ENCODE assay signal across 9 mouse cellular contexts in the genomic region with DNA sequence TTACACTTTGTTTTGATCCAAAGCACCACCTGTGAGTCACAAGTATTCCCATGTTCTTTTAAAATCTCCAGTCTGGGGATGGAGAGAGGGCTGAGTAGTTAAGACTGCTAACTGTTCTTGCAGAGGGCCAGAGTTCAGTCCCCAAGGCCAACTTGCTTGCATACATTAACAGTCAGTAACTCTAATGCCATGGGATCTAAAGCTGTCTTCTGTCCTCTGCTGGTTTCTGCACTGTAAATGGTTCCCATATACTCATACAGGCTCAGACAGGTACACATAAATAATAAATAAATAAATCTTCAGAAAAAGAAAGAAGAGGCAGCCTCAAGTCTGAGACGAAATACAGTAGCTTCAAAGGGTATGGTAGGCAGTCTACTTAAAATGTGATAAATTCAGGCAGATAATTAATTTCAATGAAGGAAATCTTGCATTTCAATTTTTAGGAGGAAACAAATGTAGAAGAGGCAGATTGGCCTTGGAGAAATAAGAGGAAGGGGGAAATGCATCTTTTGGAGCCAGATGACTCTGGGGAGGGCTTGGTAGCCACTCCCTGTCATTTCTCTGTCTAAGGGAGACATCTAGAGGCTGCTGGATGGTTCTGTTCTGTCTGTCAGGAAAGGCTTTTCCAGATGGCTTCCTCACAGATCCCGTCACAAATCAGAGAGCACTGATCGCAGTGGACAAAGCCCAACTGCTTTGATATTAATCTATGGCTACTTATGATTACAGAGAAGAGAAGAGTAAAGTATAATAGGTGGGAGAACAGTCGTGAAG. TPM values are rescaled to one million over a fixed set of nuclear protein-coding genes. Genes with fewer than 3 reads are reported as not detected.
DNase-seq lines count a peak whose midpoint lies in the region; ATAC-seq and TF ChIP-seq lines count a peak whose summit lies in the region.
"Had no signal": no experiment of that assay in that cellular context is flagged by ENCODE, and none has a peak within 500 bp of the region (broad histone marks: within the 10 kb centered on the region; RNA-seq: fewer than 3 reads in every experiment).

No protein-coding gene starts in this region.

- H3K27me3 ChIP-seq in embryonic facial prominence, embryonic 11.5 days (ENCODE audit: control insufficient read depth, insufficient read depth, low read length): no peaks in the 10 kb centered on the region
- H3K27me3 ChIP-seq in embryonic facial prominence, embryonic 10.5 days (replicated peaks; ENCODE audit: low read depth, poor library complexity, severe bottlenecking): no peaks in the 10 kb centered on the region
- H3K27me3 ChIP-seq in liver, adult 2 months (ENCODE audit: control insufficient read depth, insufficient read depth, low read length): no peaks in the 10 kb centered on the region; the same call in 1 of the 2 replicates
- H3K27me3 ChIP-seq in liver, embryonic 12.5 days (replicated peaks): no peaks in the 10 kb centered on the region
- H3K27me3 ChIP-seq: midbrain, embryonic 12.5 days had no signal

- 45% methylated on average over 4 of the region's 4 CpGs for WGBS in embryonic facial prominence, embryonic 11.5 days
- WGBS in embryonic facial prominence, embryonic 10.5 days: 49% methylated on average over 4 of the region's 4 CpGs
- WGBS in liver, adult 2 months: 54% methylated on average over 4 of the region's 4 CpGs
- WGBS in liver, embryonic 12.5 days (ENCODE audit: insufficient replicate concordance): 45% methylated on average over 4 of the region's 4 CpGs

- H3K4me1 ChIP-seq in embryonic facial prominence, embryonic 11.5 days (ENCODE audit: control insufficient read depth, insufficient read depth, low read length): no peaks in the 10 kb centered on the region; the same call in 1 of the 2 replicates
- H3K4me1 ChIP-seq in embryonic facial prominence, embryonic 10.5 days: peaks cover 4% of the 10 kb centered on the region
- no peaks in the 10 kb centered on the region; the same call in 1 of the 2 replicates for H3K4me1 ChIP-seq in liver, adult 2 months (ENCODE audit: control insufficient read depth, insufficient read depth, low read length)
- peaks cover 6% of the 10 kb centered on the region for H3K4me1 ChIP-seq in liver, embryonic 12.5 days
- H3K4me1 ChIP-seq: midbrain, embryonic 12.5 days had no signal

- H3K9me3 ChIP-seq in embryonic facial prominence, embryonic 11.5 days (replicated peaks; ENCODE audit: control insufficient read depth, low read length): no peaks in the 10 kb centered on the region
- H3K9me3 ChIP-seq in embryonic facial prominence, embryonic 10.5 days: no peaks in the 10 kb centered on the region
- no peaks in the 10 kb centered on the region for H3K9me3 ChIP-seq in liver, embryonic 12.5 days (replicated peaks)
- H3K9me3 ChIP-seq: midbrain, embryonic 12.5 days had no signal

- H3K27ac ChIP-seq in embryonic facial prominence, embryonic 11.5 days (replicated peaks; ENCODE audit: low read depth, low read length): no peak overlapping the region
- H3K27ac ChIP-seq in embryonic facial prominence, embryonic 10.5 days (replicated peaks): no peak overlapping the region
- H3K27ac ChIP-seq in liver, adult 2 months (replicated peaks; ENCODE audit: insufficient read depth, low read depth, low read length): no peak overlapping the region
- H3K27ac ChIP-seq in liver, embryonic 12.5 days: no peak overlapping the region
- H3K27ac ChIP-seq: midbrain, embryonic 12.5 days had no signal

- no peak overlapping the region for H3K9ac ChIP-seq in embryonic facial prominence, embryonic 11.5 days (replicated peaks; ENCODE audit: low read length)
- no peak overlapping the region for H3K9ac ChIP-seq in liver, adult 2 months (ENCODE audit: low read depth, low read length)
- H3K9ac ChIP-seq in liver, embryonic 12.5 days: no peak overlapping the region
- H3K9ac ChIP-seq: midbrain, embryonic 12.5 days had no signal

- H3K4me3 ChIP-seq in embryonic facial prominence, embryonic 11.5 days (ENCODE audit: low read depth, low read length): no peak overlapping the region
- no peak overlapping the region for H3K4me3 ChIP-seq in embryonic facial prominence, embryonic 10.5 days
- no peak overlapping the region for H3K4me3 ChIP-seq in liver, adult 2 months (ENCODE audit: insufficient read depth, low read depth, low read length)
- H3K4me3 ChIP-seq in liver, embryonic 12.5 days: no peak overlapping the region
- H3K4me3 ChIP-seq: midbrain, embryonic 12.5 days had no signal

- no peak for ATAC-seq in embryonic facial prominence, embryonic 11.5 days (replicated peaks; ENCODE audit: insufficient number of reproducible peaks, low FRiP score, low TSS enrichment, low read depth)
- ATAC-seq in liver, embryonic 12.5 days: no peak

- no peaks in the 10 kb centered on the region for H3K79me2 ChIP-seq in liver, adult 2 months (ENCODE audit: control insufficient read depth, insufficient read depth, low read length)

- H3K4me2 ChIP-seq in embryonic facial prominence, embryonic 11.5 days (ENCODE audit: low read depth, low read length): no peak overlapping the region
- no peak overlapping the region for H3K4me2 ChIP-seq in liver, embryonic 12.5 days
- H3K4me2 ChIP-seq: midbrain, embryonic 12.5 days had no signal

- no peaks in the 10 kb centered on the region for H3K36me3 ChIP-seq in embryonic facial prominence, embryonic 11.5 days (replicated peaks; ENCODE audit: control insufficient read depth, insufficient read depth, low read depth, low read length)
- H3K36me3 ChIP-seq in embryonic facial prominence, embryonic 10.5 days (replicated peaks): no peaks in the 10 kb centered on the region
- H3K36me3 ChIP-seq in liver, adult 2 months (ENCODE audit: control insufficient read depth, insufficient read depth, low read length): no peaks in the 10 kb centered on the region
- no peaks in the 10 kb centered on the region for H3K36me3 ChIP-seq in liver, embryonic 12.5 days
- H3K36me3 ChIP-seq: midbrain, embryonic 12.5 days had no signal

- TF ChIP-seq POLR2A in liver, adult 2 months (IDR thresholded peaks at IDR 0.05; ENCODE audit: extremely low read depth, insufficient read depth, low read length): no peak

- DNase-seq in embryonic facial prominence, embryonic 11.5 days (ENCODE audit: low spot score): peak; percentile 41
- DNase-seq in embryonic facial prominence, embryonic 10.5 days (ENCODE audit: low spot score): no peak
- peak; percentile 18 for DNase-seq in liver, adult 2 months (ENCODE audit: extremely low read depth, low read depth, low spot score)
- DNase-seq in MN1 (ENCODE audit: low spot score): peak; percentile 49
- peak; percentile 20 for DNase-seq in layer of hippocampus, adult 9-10 months (ENCODE audit: low spot score)
- DNase-seq in c-Kit-positive CD71-positive TER-119-positive erythroid progenitor cells, embryonic 14.5 days (ENCODE audit: low spot score): no peak
- no peak for DNase-seq in T-cell, adult 2 months (ENCODE audit: low spot score)

- peak; percentile 29 for TF ChIP-seq CTCF in liver, adult 2 months (IDR thresholded peaks at IDR 0.05; ENCODE audit: low read depth, low read length)

RNA-seq across cellular contexts. Expression of a gene that starts 16.2 kb away (rescaled TPM):
- 0.32 and 0.42 TPM in 2 replicates for polyA plus RNA-seq in embryonic facial prominence, embryonic 11.5 days (2014; fragmentation: Nextera tagmentation; extraction: Ambion mirVana)
- polyA plus RNA-seq in embryonic facial prominence, embryonic 10.5 days (2016; fragmentation: Nextera tagmentation; extraction: Ambion mirVana): 0.40 and 0.47 TPM in 2 replicates
- total RNA-seq in liver, adult 2 months (2014; rRNA removed): 13.4 and 13.6 TPM in 2 replicates
- polyA plus RNA-seq in liver, adult 2 months (2012; rRNA removed): 9.9 and 11.1 TPM in 2 replicates
- polyA plus RNA-seq in liver, embryonic 12.5 days (2016; fragmentation: Nextera tagmentation; extraction: Ambion mirVana): 0.18 and 0.29 TPM in 2 replicates

RNA-seq across cellular contexts. Expression of a gene that starts 18.6 kb away (rescaled TPM):
- 3.9 and 4.9 TPM in 2 replicates for polyA plus RNA-seq in embryonic facial prominence, embryonic 11.5 days (2014; fragmentation: Nextera tagmentation; extraction: Ambion mirVana)
- polyA plus RNA-seq in embryonic facial prominence, embryonic 10.5 days (2016; fragmentation: Nextera tagmentation; extraction: Ambion mirVana): 5.8 and 6.0 TPM in 2 replicates
- total RNA-seq in liver, adult 2 months (2014; rRNA removed): 3.2 and 4.4 TPM in 2 replicates
- 2.3 and 2.6 TPM in 2 replicates for polyA plus RNA-seq in liver, adult 2 months (2012; rRNA removed)
- 2.4 and 2.5 TPM in 2 replicates for polyA plus RNA-seq in liver, embryonic 12.5 days (2016; fragmentation: Nextera tagmentation; extraction: Ambion mirVana)

Comparison
In these comparisons a context has a peak if more than half of its experiments do, and no peak if none do; other contexts are left out.
1. DNase-seq: peak in embryonic facial prominence, embryonic 11.5 days (single experiment), liver, adult 2 months (single experiment), MN1 (single experiment) and layer of hippocampus, adult 9-10 months (single experiment); none in embryonic facial prominence, embryonic 10.5 days (single experiment), c-Kit-positive CD71-positive TER-119-positive erythroid progenitor cells, embryonic 14.5 days (single experiment) and T-cell, adult 2 months (single experiment).